Mouse (Mus musculus) heart, embryonic 14.5 days (tissue): ENCODE data around the gene Isoc2b. TPM values are rescaled to one million over a fixed set of nuclear protein-coding genes. Genes with fewer than 3 reads are reported as not detected.
"Not testable (repeated sequence)": the region's sequence is repeated elsewhere in the genome, so short reads cannot be mapped to it uniquely, and the experiment has no call there.

ENCODE experiments used
- ATAC-seq: fragments of 200-750 bp; cut with Nextera tagmentation; 2 replicates; pipeline ENCODE4 v1.8.0; 2017; ENCODE audit warnings: low read depth, moderate TSS enrichment; ENCODE audit not compliant: insufficient number of reproducible peaks, insufficient read depth, low FRiP score
- H3K27ac ChIP-seq, 2 experiments: fragments of 200-500 bp in 1 of 2; fragments of 300-500 bp in 1 of 2; sonication (generic) in 1 of 2; replicated peaks in 1 of 2; 2 replicates each; pipeline ENCODE4 v1.5.1; 2012 to 2014; ENCODE audit warnings: low read depth in 2 of 2, low read length in 2 of 2, control low read depth in 1 of 2, mild to moderate bottlenecking in 1 of 2, mixed read lengths in 1 of 2; ENCODE audit not compliant: control insufficient read depth in 1 of 2, insufficient read depth in 1 of 2
- H3K27me3 ChIP-seq: fragments of 300-500 bp; sonication (generic); 2 replicates; pipeline ENCODE4 v1.6.1; 2014; ENCODE audit warnings: mild to moderate bottlenecking, low read length, control low read depth; ENCODE audit not compliant: control insufficient read depth, insufficient read depth
- H3K36me3 ChIP-seq: fragments of 300-500 bp; sonication (generic); 2 replicates; pipeline ENCODE4 v1.6.1; 2014; ENCODE audit warnings: mild to moderate bottlenecking, control low read depth, low read length, mixed read lengths; ENCODE audit not compliant: control insufficient read depth, insufficient read depth
- H3K4me1 ChIP-seq, 2 experiments: fragments of 200-500 bp in 1 of 2; fragments of 300-500 bp in 1 of 2; sonication (generic) in 1 of 2; 2 replicates each; pipeline ENCODE4 v1.6.1; 2012 to 2014; ENCODE audit warnings: low read length in 2 of 2, control low read depth in 1 of 2, mixed read lengths in 1 of 2; ENCODE audit not compliant: control insufficient read depth in 2 of 2, insufficient read depth in 2 of 2
- H3K4me2 ChIP-seq: fragments of 300-500 bp; sonication (generic); 2 replicates; pipeline ENCODE4 v1.6.1; 2014; ENCODE audit warnings: mild to moderate bottlenecking, low read length
- H3K4me3 ChIP-seq, 2 experiments: fragments of 200-500 bp in 1 of 2; fragments of 300-500 bp in 1 of 2; sonication (generic) in 1 of 2; 2 replicates each; pipeline ENCODE4 v1.5.1; 2012 to 2014; ENCODE audit warnings: low read length in 2 of 2, mild to moderate bottlenecking in 2 of 2, control low read depth in 1 of 2, low read depth in 1 of 2, moderate library complexity in 1 of 2; ENCODE audit not compliant: control insufficient read depth in 1 of 2, insufficient read depth in 1 of 2
- H3K9ac ChIP-seq: fragments of 300-500 bp; sonication (generic); 2 replicates; pipeline ENCODE4 v1.6.1; 2014; ENCODE audit warnings: mild to moderate bottlenecking, low read length
- H3K9me3 ChIP-seq: fragments of 300-500 bp; sonication (generic); 2 replicates; pipeline ENCODE4 v1.6.1; 2016; ENCODE audit warnings: low read length, control low read depth; ENCODE audit not compliant: control insufficient read depth
- WGBS: fragments of 180-500 bp; shearing (Covaris S2); extraction: QIAGEN DNeasy Blood & Tissue Kit; methylation state at CpG from one replicate; pipeline ENCODE4 v1.1.7; 2014; 5-methylcytosine and 5-hydroxymethylcytosine counted together
- polyA plus RNA-seq: library from polyadenylated mRNA; unstranded; fragments of >200 nt; fragmentation: Nextera tagmentation; extraction: Ambion mirVana; gene quantifications from 2 replicates; pipeline ENCODE4 v1.2.1, GENCODE M21; 2014

The Isoc2b gene
- polyA plus RNA-seq, 1 experiment from 2014 or later = 4.3 TPM

DNA sequence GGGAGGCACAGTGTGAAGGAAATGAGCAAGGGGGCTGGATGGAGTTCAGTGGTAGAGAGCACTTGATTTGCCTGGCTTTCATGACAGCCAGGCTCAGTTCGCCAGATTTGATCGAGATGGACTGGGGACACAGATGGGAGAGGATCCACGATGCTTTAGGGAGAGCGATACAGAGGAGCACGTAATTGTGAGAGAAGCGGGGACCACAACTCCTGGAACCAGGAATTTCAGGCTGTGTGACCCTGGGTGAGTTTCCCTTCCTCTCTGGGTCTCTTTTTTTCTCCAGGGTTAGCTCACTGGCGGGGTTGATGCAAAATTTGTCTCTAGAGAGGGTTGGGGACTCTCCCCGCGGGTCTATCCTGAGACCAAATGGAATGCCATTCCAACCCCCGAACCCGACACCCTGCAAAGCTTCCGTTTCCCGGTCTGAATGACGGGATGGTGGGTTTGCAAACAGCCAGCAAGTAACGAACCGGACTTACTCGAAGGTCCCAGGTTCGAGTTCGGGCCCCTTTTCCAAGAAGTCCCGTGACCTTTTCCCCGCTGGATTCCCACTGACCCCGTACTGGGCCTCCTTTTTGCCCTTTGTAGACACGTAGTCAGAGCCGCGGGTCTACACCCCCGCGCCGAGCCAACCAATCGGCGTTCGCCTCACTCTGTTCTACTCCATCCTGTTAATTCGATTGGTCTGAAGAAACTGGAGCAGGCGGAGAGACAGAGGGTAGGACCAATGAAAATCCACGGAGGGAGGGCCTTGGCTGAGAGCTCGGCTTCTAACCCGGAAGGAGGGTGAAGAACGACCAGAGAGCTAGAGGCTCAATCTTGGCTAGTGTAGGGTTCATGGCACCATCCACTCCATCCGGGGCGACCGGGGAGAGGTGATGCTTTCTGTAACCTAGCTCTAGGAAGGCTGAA, 4.2 kb downstream of the Isoc2b start:
- H3K9me3 ChIP-seq = no peaks in the 10 kb centered on the region
- peak overlapping the region; percentile 64 to 98 for H3K4me3 ChIP-seq
- no peaks in the 10 kb centered on the region for H3K36me3 ChIP-seq
- H3K4me2 ChIP-seq = peak overlapping the region; percentile 79
- H3K27me3 ChIP-seq = no peaks in the 10 kb centered on the region
- H3K4me1 ChIP-seq = peaks cover 5 to 24% of the 10 kb centered on the region in 2 experiments
- 5% methylated on average over 40 of the region's 40 CpGs for whole genome bisulfite sequencing
- peak overlapping the region; percentile 73 to 87 for H3K27ac ChIP-seq
- ATAC-seq = peak; percentile 100
- H3K9ac ChIP-seq = peak overlapping the region; percentile 83

- H3K27ac ChIP-seq = peak overlapping the region in 1 of 2 experiments; percentile 70; a peak in 1 of 4 replicates
- WGBS = 58% methylated on average over 5 of the region's 5 CpGs
- no peaks in the 10 kb centered on the region for H3K27me3 ChIP-seq
- no peak for ATAC-seq
- peaks cover 5 to 24% of the 10 kb centered on the region in 2 experiments for H3K4me1 ChIP-seq
- peak overlapping the region; percentile 79 for H3K4me2 ChIP-seq
- no peaks in the 10 kb centered on the region for H3K9me3 ChIP-seq
- H3K9ac ChIP-seq = no peak overlapping the region
- peak overlapping the region in 1 of 2 experiments; percentile 64; a peak in 2 of 4 replicates for H3K4me3 ChIP-seq
- H3K36me3 ChIP-seq = no peaks in the 10 kb centered on the region
Measured at GRCm38 (mm10) chr7:4865090-4865489, 5.0 kb downstream of the Isoc2b start.

GRCm38 (mm10) chr7:4864130-4864845, 5.8 kb downstream of the Isoc2b start:
- no peak overlapping the region for H3K4me2 ChIP-seq
- peaks cover 5 to 24% of the 10 kb centered on the region in 2 experiments for H3K4me1 ChIP-seq
- H3K36me3 ChIP-seq = no peaks in the 10 kb centered on the region
- H3K4me3 ChIP-seq = no peak overlapping the region
- H3K9ac ChIP-seq = no peak overlapping the region
- ATAC-seq = no peak
- WGBS = 91% methylated on average over 5 of the region's 5 CpGs
- H3K9me3 ChIP-seq = no peaks in the 10 kb centered on the region
- H3K27me3 ChIP-seq = no peaks in the 10 kb centered on the region
- no peak overlapping the region for H3K27ac ChIP-seq

- WGBS = 68% methylated on average over 7 of the region's 7 CpGs
- ATAC-seq = no peak
Measured at GRCm38 (mm10) chr7:4863541-4864080, 6.4 kb downstream of the Isoc2b start.

DNA sequence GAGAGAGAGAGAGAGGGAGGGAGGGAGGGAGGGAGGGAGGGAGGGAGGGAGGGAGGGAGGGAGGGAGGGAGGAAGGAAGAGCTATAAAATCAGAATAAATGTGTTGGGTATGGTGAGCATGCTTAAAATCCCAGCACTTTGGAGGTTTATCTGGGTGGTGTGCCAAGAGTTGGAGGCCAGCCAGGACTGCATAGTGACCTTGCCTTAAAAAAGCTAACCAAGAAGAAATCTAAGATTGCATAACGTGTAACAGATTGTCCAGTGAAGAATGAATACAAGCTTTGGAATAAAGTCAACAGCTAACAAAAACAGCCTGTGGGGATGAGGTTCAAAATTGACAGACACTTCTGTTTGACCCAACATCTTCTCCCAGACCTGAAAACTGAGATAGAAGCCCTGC, 7.0 kb downstream of the Isoc2b start:
- H3K4me3 ChIP-seq = no peak overlapping the region
- H3K27ac ChIP-seq = peak overlapping the region in 1 of 2 experiments; percentile 50; a peak in 2 of 4 replicates
- H3K4me1 ChIP-seq = peaks cover 5 to 24% of the 10 kb centered on the region in 2 experiments
- H3K9me3 ChIP-seq = no peaks in the 10 kb centered on the region
- 0% methylated on average over 1 of the region's 1 CpGs for WGBS
- no peak overlapping the region for H3K9ac ChIP-seq
- no peaks in the 10 kb centered on the region for H3K36me3 ChIP-seq
- peaks cover 5% of the 10 kb centered on the region; the same call in 1 of the 2 replicates for H3K27me3 ChIP-seq
- no peak for ATAC-seq
- H3K4me2 ChIP-seq = no peak overlapping the region

More at GRCm38 (mm10) chr7:4863541-4864080, 6.4 kb downstream of the Isoc2b start:
- no peak overlapping the region for H3K4me3 ChIP-seq
- H3K9ac ChIP-seq = no peak overlapping the region
- peak overlapping the region in 1 of 2 experiments; percentile 50; a peak in 2 of 4 replicates for H3K27ac ChIP-seq
- no peak overlapping the region for H3K4me2 ChIP-seq
- no peaks in the 10 kb centered on the region for H3K36me3 ChIP-seq
- H3K4me1 ChIP-seq = peaks cover 5 to 24% of the 10 kb centered on the region in 2 experiments
- no peaks in the 10 kb centered on the region for H3K9me3 ChIP-seq
- peaks cover 5% of the 10 kb centered on the region; the same call in 1 of the 2 replicates for H3K27me3 ChIP-seq

DNA sequence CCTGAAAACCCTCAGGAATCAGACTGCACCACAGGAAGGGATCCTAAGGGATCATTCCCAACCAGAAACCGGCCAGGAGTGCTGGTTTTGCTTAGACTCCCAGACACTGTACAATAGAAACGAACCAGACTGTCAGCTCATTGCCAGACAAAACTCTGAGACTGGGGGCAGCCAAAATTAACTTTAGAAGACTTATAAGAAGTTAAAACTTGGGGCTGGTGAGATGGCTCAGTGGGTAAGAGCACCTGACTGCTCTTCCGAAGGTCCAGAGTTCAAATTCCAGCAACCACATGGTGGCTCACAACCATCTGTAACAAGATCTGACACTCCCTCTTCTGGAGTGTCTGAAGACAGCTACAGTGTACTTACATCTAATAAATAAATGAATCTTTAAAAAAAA, 9.1 kb downstream of the Isoc2b start:
- not testable (repeated sequence) for H3K36me3 ChIP-seq, H3K27ac ChIP-seq, H3K4me2 ChIP-seq, H3K4me3 ChIP-seq, H3K9me3 ChIP-seq, H3K27me3 ChIP-seq, H3K9ac ChIP-seq, ATAC-seq
- peaks cover 2 to 10% of the 10 kb centered on the region in 2 experiments for H3K4me1 ChIP-seq
- 78% methylated on average over 3 of the region's 3 CpGs for WGBS

GRCm38 (mm10) chr7:4859418-4859978, 10.6 kb downstream of the Isoc2b start:
- ATAC-seq = no peak
- H3K4me1 ChIP-seq = peaks cover 2 to 6% of the 10 kb centered on the region in 2 experiments
- peaks cover 5% of the 10 kb centered on the region; the same call in 1 of the 2 replicates for H3K27me3 ChIP-seq
- H3K9ac ChIP-seq = no peak overlapping the region
- no peak overlapping the region for H3K27ac ChIP-seq
- H3K36me3 ChIP-seq = no peaks in the 10 kb centered on the region
- H3K9me3 ChIP-seq = no peaks in the 10 kb centered on the region
- H3K4me2 ChIP-seq = no peak overlapping the region
- no peak overlapping the region for H3K4me3 ChIP-seq
- 70% methylated on average over 12 of the region's 12 CpGs for WGBS
